Mouse (Mus musculus) hindbrain, embryonic 13.5 days (tissue): ENCODE data around the gene Gstm5. TPM values are rescaled to one million over a fixed set of nuclear protein-coding genes. Genes with fewer than 3 reads are reported as not detected.
A peak's percentile ranks its signal among the peaks of the same experiment; 100 is the strongest.
"Not testable (repeated sequence)": the region's sequence is repeated elsewhere in the genome, so short reads cannot be mapped to it uniquely, and the experiment has no call there.

Source experiments
- ATAC-seq: fragments of 200-750 bp; cut with Nextera tagmentation; 2 replicates; pipeline ENCODE4 v1.8.0; 2017; ENCODE audit warnings: moderate TSS enrichment; ENCODE audit not compliant: low FRiP score
- H3K27ac ChIP-seq: fragments of 300-500 bp; sonication (generic); 2 replicates; pipeline ENCODE4 v1.5.1; 2015; ENCODE audit warnings: inconsistent platforms, mild to moderate bottlenecking, moderate library complexity
- H3K27me3 ChIP-seq: fragments of 300-500 bp; sonication (generic); 2 replicates; pipeline ENCODE4 v1.6.1; 2015; ENCODE audit warnings: mild to moderate bottlenecking, inconsistent platforms
- H3K36me3 ChIP-seq: fragments of 300-500 bp; sonication (generic); 2 replicates; pipeline ENCODE4 v1.6.1; 2015; ENCODE audit warnings: mild to moderate bottlenecking, inconsistent platforms
- H3K4me1 ChIP-seq: fragments of 300-500 bp; sonication (generic); replicated peaks from 2 replicates; pipeline ENCODE4 v1.6.1; 2015; ENCODE audit warnings: inconsistent platforms
- H3K4me2 ChIP-seq: fragments of 300-500 bp; sonication (generic); 2 replicates; pipeline ENCODE4 v1.6.1; 2015; ENCODE audit warnings: inconsistent platforms, mild to moderate bottlenecking, moderate library complexity
- H3K4me3 ChIP-seq: fragments of 300-500 bp; sonication (generic); 2 replicates; pipeline ENCODE4 v1.5.1; 2015; ENCODE audit warnings: mild to moderate bottlenecking, inconsistent platforms
- H3K9ac ChIP-seq: fragments of 300-500 bp; sonication (generic); 2 replicates; pipeline ENCODE4 v1.6.1; 2015; ENCODE audit warnings: mild to moderate bottlenecking, inconsistent platforms
- H3K9me3 ChIP-seq: fragments of 300-500 bp; sonication (generic); 2 replicates; pipeline ENCODE4 v1.6.1; 2016; ENCODE audit warnings: inconsistent platforms
- WGBS: fragments of 180-500 bp; shearing (Covaris S2); methylation state at CpG from one replicate; pipeline ENCODE4 v1.1.7; 2015; 5-methylcytosine and 5-hydroxymethylcytosine counted together
- polyA plus RNA-seq: library from polyadenylated mRNA; unstranded; fragments of >200 nt; fragmentation: Nextera tagmentation; extraction: Ambion mirVana; gene quantifications from 2 replicates; pipeline ENCODE4 v1.2.1, GENCODE M21; 2015

The Gstm5 gene
- polyA plus RNA-seq, 1 experiment from 2014 or later = 243 TPM

GRCm38 (mm10) chr3:107877747-107878736 is 17.6 kb upstream of the Gstm5 start:
- no peak for ATAC-seq
- Histone ChIP-seq H3K4me3 (no peak overlapping the region), H3K36me3 (no peaks in the 10 kb centered on the region), H3K4me1 (no peaks in the 10 kb centered on the region), H3K27me3 (no peaks in the 10 kb centered on the region), H3K9me3 (no peaks in the 10 kb centered on the region), H3K4me2 (no peak overlapping the region), H3K27ac (no peak overlapping the region), H3K9ac (no peak overlapping the region)
- 84% methylated on average over 12 of the region's 12 CpGs for whole genome bisulfite sequencing

GRCm38 (mm10) chr3:107887674-107888495 is 7.7 kb upstream of the Gstm5 start:
- Histone ChIP-seq H3K4me2 (no peak overlapping the region), H3K9me3 (no peaks in the 10 kb centered on the region), H3K36me3 (no peaks in the 10 kb centered on the region), H3K4me3 (no peak overlapping the region), H3K4me1 (no peaks in the 10 kb centered on the region), H3K9ac (no peak overlapping the region), H3K27ac (peak overlapping the region; percentile 58), H3K27me3 (no peaks in the 10 kb centered on the region)
- peak; percentile 95 for ATAC-seq
- WGBS = 80% methylated on average over 9 of the region's 9 CpGs

GRCm38 (mm10) chr3:107889236-107889635 is 6.4 kb upstream of the Gstm5 start:
- H3K27me3 ChIP-seq, H3K9me3 ChIP-seq, H3K9ac ChIP-seq, H3K36me3 ChIP-seq, H3K27ac ChIP-seq, H3K4me1 ChIP-seq, H3K4me3 ChIP-seq, ATAC-seq, H3K4me2 ChIP-seq: not testable (repeated sequence)
- WGBS = 89% methylated on average over 2 of the region's 2 CpGs

GRCm38 (mm10) chr3:107895194-107895719 is 364 bp upstream of the Gstm5 start:
- peaks cover 21% of the 10 kb centered on the region for H3K36me3 ChIP-seq
- H3K9me3 ChIP-seq = no peaks in the 10 kb centered on the region
- H3K4me1 ChIP-seq = peaks cover 11% of the 10 kb centered on the region
- WGBS = 13% methylated on average over 6 of the region's 6 CpGs
- H3K27me3 ChIP-seq = no peaks in the 10 kb centered on the region
- peak overlapping the region; percentile 85 for H3K9ac ChIP-seq
- peak; percentile 47 for ATAC-seq
- no peak overlapping the region for H3K27ac ChIP-seq
- H3K4me2 ChIP-seq = peak overlapping the region; percentile 85
- peak overlapping the region; percentile 80 for H3K4me3 ChIP-seq

DNA sequence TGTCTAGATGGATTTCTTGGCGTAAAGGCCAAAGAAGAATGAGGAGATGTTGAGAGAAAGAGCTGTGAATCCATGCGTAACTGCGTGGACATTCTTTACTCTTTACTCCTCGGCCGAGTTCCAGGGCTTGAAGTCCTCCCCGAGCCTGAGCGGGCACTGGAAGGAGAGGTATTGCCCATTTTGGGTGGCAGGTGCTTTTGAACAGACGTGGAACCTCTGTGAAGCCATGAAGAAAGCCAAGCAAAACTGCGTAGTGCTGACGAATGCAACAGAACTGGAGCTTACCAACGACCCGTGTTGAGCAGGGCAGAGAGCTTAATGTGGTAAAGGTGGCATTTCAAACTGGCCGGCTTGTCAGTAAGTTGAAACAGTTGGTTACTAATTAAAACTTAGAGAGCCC is 3.1 kb downstream of the Gstm5 start:
- peaks cover 11% of the 10 kb centered on the region for H3K4me1 ChIP-seq
- H3K27ac ChIP-seq = no peak overlapping the region
- 92% methylated on average over 13 of the region's 13 CpGs for WGBS
- H3K9ac ChIP-seq = no peak overlapping the region
- ATAC-seq = no peak
- H3K27me3 ChIP-seq = no peaks in the 10 kb centered on the region
- no peak overlapping the region for H3K4me3 ChIP-seq
- no peaks in the 10 kb centered on the region for H3K9me3 ChIP-seq
- peaks cover 21% of the 10 kb centered on the region for H3K36me3 ChIP-seq
- H3K4me2 ChIP-seq = no peak overlapping the region

- no peak for ATAC-seq
- peaks cover 5% of the 10 kb centered on the region for H3K4me1 ChIP-seq
- H3K9ac ChIP-seq = no peak overlapping the region
- peaks cover 21% of the 10 kb centered on the region for H3K36me3 ChIP-seq
- no peaks in the 10 kb centered on the region for H3K27me3 ChIP-seq
- H3K9me3 ChIP-seq = no peaks in the 10 kb centered on the region
- no peak overlapping the region for H3K27ac ChIP-seq
- 70% methylated on average over 11 of the region's 11 CpGs for WGBS
- H3K4me2 ChIP-seq = no peak overlapping the region
- no peak overlapping the region for H3K4me3 ChIP-seq
Measured at GRCm38 (mm10) chr3:107900955-107901673, 5.5 kb downstream of the Gstm5 start.

GRCm38 (mm10) chr3:107905942-107906341 is 10.3 kb downstream of the Gstm5 start:
- WGBS = 68% methylated on average over 6 of the region's 6 CpGs
- no peaks in the 10 kb centered on the region for H3K9me3 ChIP-seq
- no peak overlapping the region for H3K4me3 ChIP-seq
- no peaks in the 10 kb centered on the region for H3K27me3 ChIP-seq
- H3K4me1 ChIP-seq = no peaks in the 10 kb centered on the region
- no peak overlapping the region for H3K4me2 ChIP-seq
- ATAC-seq = no peak
- no peaks in the 10 kb centered on the region for H3K36me3 ChIP-seq
- H3K9ac ChIP-seq = no peak overlapping the region
- H3K27ac ChIP-seq = no peak overlapping the region

DNA sequence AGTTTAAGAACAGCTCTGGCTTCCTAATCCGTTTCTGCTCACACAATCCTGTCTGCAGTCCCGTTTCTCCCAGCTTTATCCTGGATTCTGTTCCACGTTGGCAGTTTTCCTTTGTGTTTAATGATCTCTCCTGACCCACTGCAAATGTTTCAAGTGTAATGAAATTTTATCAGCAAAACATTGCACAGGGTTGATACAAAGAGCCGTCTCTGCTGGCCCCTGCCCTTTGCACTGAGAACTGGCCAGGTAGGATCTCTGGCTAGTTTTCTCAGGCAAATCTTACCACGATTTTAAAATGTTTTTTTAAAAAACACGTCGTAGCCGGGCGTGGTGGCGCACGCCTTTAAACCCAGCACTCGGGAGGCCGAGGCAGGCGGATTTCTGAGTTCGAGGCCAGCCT is 21.1 kb downstream of the Gstm5 start:
- Histone ChIP-seq H3K36me3 (no peaks in the 10 kb centered on the region), H3K9ac (no peak overlapping the region), H3K4me1 (no peaks in the 10 kb centered on the region), H3K9me3 (no peaks in the 10 kb centered on the region; the same call in 1 of the 2 replicates), H3K27ac (no peak overlapping the region), H3K4me3 (no peak overlapping the region), H3K27me3 (no peaks in the 10 kb centered on the region), H3K4me2 (no peak overlapping the region)
- no peak for ATAC-seq
- WGBS = 87% methylated on average over 15 of the region's 15 CpGs

- Histone ChIP-seq H3K4me3 (no peak overlapping the region), H3K36me3 (no peaks in the 10 kb centered on the region), H3K27me3 (no peaks in the 10 kb centered on the region), H3K9me3 (no peaks in the 10 kb centered on the region; the same call in 1 of the 2 replicates), H3K9ac (no peak overlapping the region), H3K4me2 (no peak overlapping the region), H3K27ac (no peak overlapping the region), H3K4me1 (no peaks in the 10 kb centered on the region)
- 77% methylated on average over 3 of the region's 3 CpGs for WGBS
- no peak for ATAC-seq
Measured at GRCm38 (mm10) chr3:107917097-107917496, 21.5 kb downstream of the Gstm5 start.

GRCm38 (mm10) chr3:107917783-107918408 is 22.3 kb downstream of the Gstm5 start:
- no peaks in the 10 kb centered on the region for H3K36me3 ChIP-seq
- H3K9me3 ChIP-seq = no peaks in the 10 kb centered on the region; the same call in 1 of the 2 replicates
- no peak overlapping the region for H3K4me2 ChIP-seq
- no peak overlapping the region for H3K9ac ChIP-seq
- no peaks in the 10 kb centered on the region for H3K27me3 ChIP-seq
- no peaks in the 10 kb centered on the region for H3K4me1 ChIP-seq
- H3K4me3 ChIP-seq = no peak overlapping the region
- 0 out of 2 replicates have a peak, but pooled peaks have one; percentile 46 for ATAC-seq
- H3K27ac ChIP-seq = no peak overlapping the region
- WGBS = 59% methylated on average over 7 of the region's 7 CpGs

- H3K27ac ChIP-seq = no peak overlapping the region
- H3K27me3 ChIP-seq = no peaks in the 10 kb centered on the region
- no peak overlapping the region for H3K9ac ChIP-seq
- no peaks in the 10 kb centered on the region for H3K4me1 ChIP-seq
- H3K4me2 ChIP-seq = no peak overlapping the region
- H3K9me3 ChIP-seq = no peaks in the 10 kb centered on the region
- ATAC-seq = no peak
- no peaks in the 10 kb centered on the region for H3K36me3 ChIP-seq
- WGBS = 95% methylated on average over 5 of the region's 5 CpGs
- H3K4me3 ChIP-seq = no peak overlapping the region
Measured at GRCm38 (mm10) chr3:107920348-107920747, 24.7 kb downstream of the Gstm5 start.
